Mouse (Mus musculus) kidney, adult 2 months (tissue): ENCODE measurements around the gene Srsf7. TPM values are rescaled to one million over a fixed set of nuclear protein-coding genes. Genes with fewer than 3 reads are reported as not detected.
A peak's percentile ranks its signal among the peaks of the same experiment; 100 is the strongest.

Experiments
- DNase-seq: peaks from one replicate; pipeline ENCODE4 v3.0.0; 2021
- H3K27ac ChIP-seq: fragments of 200-500 bp; 2 replicates; pipeline ENCODE4 v1.5.1; 2012; ENCODE audit warnings: low read depth, low read length, control low read depth, inconsistent platforms; ENCODE audit not compliant: insufficient read depth
- H3K27me3 ChIP-seq: fragments of 200-500 bp; replicated peaks from 2 replicates; pipeline ENCODE4 v1.6.1; 2012; ENCODE audit warnings: mild to moderate bottlenecking, moderate library complexity, low read length, inconsistent platforms; ENCODE audit not compliant: control insufficient read depth, insufficient read depth
- H3K36me3 ChIP-seq: fragments of 200-500 bp; 2 replicates; pipeline ENCODE4 v1.6.1; 2012; ENCODE audit warnings: mild to moderate bottlenecking, moderate library complexity, low read length, inconsistent platforms; ENCODE audit not compliant: control insufficient read depth, insufficient read depth
- H3K4me1 ChIP-seq: fragments of 200-500 bp; 2 replicates; pipeline ENCODE4 v1.6.1; 2011; ENCODE audit warnings: low read length; ENCODE audit not compliant: control insufficient read depth, insufficient read depth
- H3K4me3 ChIP-seq: fragments of 200-500 bp; 2 replicates; pipeline ENCODE4 v1.5.1; 2011; ENCODE audit warnings: mild to moderate bottlenecking, low read depth, low read length, control low read depth; ENCODE audit not compliant: insufficient read depth
- CTCF ChIP-seq: fragments of 200-500 bp; conservative IDR thresholded peaks from 2 replicates; pipeline ENCODE4 v1.5.1; 2011; ENCODE audit warnings: low read depth, mild to moderate bottlenecking, control low read depth, low read length, moderate library complexity, mixed read lengths; ENCODE audit not compliant: insufficient read depth, insufficient read length
- POLR2A ChIP-seq: fragments of 200-500 bp; IDR thresholded peaks from one replicate; pipeline ENCODE4 v1.6.1; 2011; ENCODE audit warnings: low read depth, low read length, control low read depth
- WGBS: fragments of 180-500 bp; shearing (Covaris S2); methylation state at CpG from one replicate; pipeline ENCODE4 v1.1.7; 2018; 5-methylcytosine and 5-hydroxymethylcytosine counted together
- polyA plus RNA-seq: library from polyadenylated mRNA; depleted of rRNA; stranded (reverse); fragments of >200 nt; gene quantifications from 2 replicates; pipeline ENCODE4 v1.2.3, GENCODE M21; 2012

The Srsf7 gene
- polyA plus RNA-seq, 1 experiment = 34.3 TPM

GRCm38 (mm10) chr17:80168425-80169182 is 38.5 kb downstream of the Srsf7 start:
- Histone ChIP-seq H3K4me1 (peaks cover 5% of the 10 kb centered on the region), H3K4me3 (no peak overlapping the region), H3K36me3 (no peaks in the 10 kb centered on the region), H3K27ac (peak overlapping the region; percentile 5), H3K27me3 (no peaks in the 10 kb centered on the region)
- 38% methylated on average over 16 of the region's 16 CpGs for WGBS
- TF ChIP-seq CTCF (no peak), POLR2A (no peak)
- DNase-seq = peak; percentile 27

GRCm38 (mm10) chr17:80167851-80168251 is 39.3 kb downstream of the Srsf7 start:
- Histone ChIP-seq H3K4me3 (no peak overlapping the region), H3K4me1 (peaks cover 5% of the 10 kb centered on the region), H3K27me3 (no peaks in the 10 kb centered on the region), H3K27ac (no peak overlapping the region; the same call in 1 of the 2 replicates), H3K36me3 (no peaks in the 10 kb centered on the region)
- TF ChIP-seq CTCF (no peak), POLR2A (no peak)
- WGBS = 51% methylated on average over 7 of the region's 7 CpGs
- peak; percentile 59 for DNase-seq

DNA sequence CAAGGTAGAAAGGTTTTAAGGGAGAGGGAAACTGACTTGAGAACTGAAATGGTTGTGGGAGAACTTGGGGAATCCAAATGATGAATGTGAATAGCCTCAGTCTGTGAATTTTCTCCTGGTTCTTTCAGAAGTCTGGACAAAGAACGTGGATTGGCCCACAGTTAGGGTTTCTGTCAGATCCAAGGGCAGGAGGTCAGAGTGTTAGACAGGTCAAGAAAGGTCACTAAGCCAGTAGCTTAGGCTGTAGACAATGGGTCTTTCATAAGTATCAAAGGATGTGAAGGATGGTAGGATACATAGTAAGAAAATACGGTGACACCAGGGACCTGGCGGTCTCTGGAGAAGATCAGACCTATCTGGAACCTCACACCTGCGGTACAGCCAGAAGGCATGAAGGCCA is 39.7 kb downstream of the Srsf7 start:
- TF ChIP-seq CTCF = no peak
- no peak for TF ChIP-seq POLR2A
- 57% methylated on average over 4 of the region's 4 CpGs for WGBS
- H3K27me3 ChIP-seq = no peaks in the 10 kb centered on the region
- DNase-seq = no peak
- no peaks in the 10 kb centered on the region for H3K36me3 ChIP-seq
- H3K27ac ChIP-seq = 0 out of 2 replicates have a peak overlapping the region, but pooled peaks have one; percentile 5
- no peak overlapping the region for H3K4me3 ChIP-seq
- H3K4me1 ChIP-seq = peaks cover 5% of the 10 kb centered on the region

DNA sequence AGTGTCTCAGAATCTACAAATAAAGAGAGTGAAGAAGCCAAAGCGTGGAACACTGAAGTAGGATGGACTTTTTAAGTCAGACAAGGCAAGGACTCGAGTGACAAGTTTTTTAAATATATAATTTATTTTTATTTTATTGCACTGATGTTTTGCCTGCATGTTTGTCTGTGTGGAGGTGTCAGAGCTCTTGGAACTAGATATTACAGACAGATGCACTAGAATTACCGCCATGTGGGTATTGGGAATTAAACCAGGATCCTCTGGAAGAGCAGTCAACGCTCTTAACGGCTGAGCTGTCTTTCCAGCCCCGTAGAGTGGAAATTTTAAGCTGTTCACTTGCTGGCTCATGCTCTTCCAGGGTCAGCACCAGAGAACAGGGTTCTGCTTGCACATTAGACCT is 40.8 kb downstream of the Srsf7 start:
- Histone ChIP-seq H3K4me1 (peaks cover 5% of the 10 kb centered on the region), H3K4me3 (no peak overlapping the region), H3K27ac (no peak overlapping the region), H3K36me3 (no peaks in the 10 kb centered on the region), H3K27me3 (no peaks in the 10 kb centered on the region)
- TF ChIP-seq POLR2A (no peak), CTCF (no peak)
- 82% methylated on average over 6 of the region's 6 CpGs for WGBS
- no peak for DNase-seq

- 57% methylated on average over 6 of the region's 6 CpGs for WGBS
- DNase-seq = peak; percentile 53
- peaks cover 5% of the 10 kb centered on the region for H3K4me1 ChIP-seq
- no peak overlapping the region for H3K4me3 ChIP-seq
- no peaks in the 10 kb centered on the region for H3K36me3 ChIP-seq
- TF ChIP-seq CTCF (no peak), POLR2A (no peak)
- no peaks in the 10 kb centered on the region for H3K27me3 ChIP-seq
- H3K27ac ChIP-seq = no peak overlapping the region; the same call in 1 of the 2 replicates
Observed at GRCm38 (mm10) chr17:80165741-80166140, 41.4 kb downstream of the Srsf7 start.

- no peak overlapping the region for H3K27ac ChIP-seq
- 37% methylated on average over 8 of the region's 8 CpGs for WGBS
- H3K36me3 ChIP-seq = no peaks in the 10 kb centered on the region
- peaks cover 5% of the 10 kb centered on the region for H3K4me1 ChIP-seq
- TF ChIP-seq POLR2A = no peak
- TF ChIP-seq CTCF = no peak
- H3K4me3 ChIP-seq = no peak overlapping the region
- no peaks in the 10 kb centered on the region for H3K27me3 ChIP-seq
- DNase-seq = peak; percentile 89
Observed at GRCm38 (mm10) chr17:80163991-80164390, 43.1 kb downstream of the Srsf7 start.

DNA sequence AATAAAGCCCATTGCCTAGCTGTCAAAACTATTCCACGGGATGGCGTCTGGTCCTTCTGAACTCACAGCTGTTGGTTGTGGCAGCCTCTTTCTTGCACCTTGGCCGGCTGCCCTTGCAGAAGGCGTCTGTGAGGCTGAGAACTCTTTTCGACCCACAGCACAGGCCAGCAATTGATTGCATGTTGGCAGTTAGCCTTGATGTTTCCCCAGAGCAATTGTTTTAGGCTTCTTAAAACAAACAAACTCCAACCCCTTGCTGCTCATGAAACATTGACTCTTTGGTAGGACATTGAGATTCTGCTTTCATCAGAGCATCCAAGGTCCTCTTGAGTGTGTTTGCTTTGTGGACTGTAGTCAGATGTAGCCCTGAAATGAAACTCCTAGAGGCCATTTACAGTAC is 46.7 kb downstream of the Srsf7 start:
- Histone ChIP-seq H3K4me1 (peaks cover 5% of the 10 kb centered on the region), H3K4me3 (no peak overlapping the region), H3K27me3 (no peaks in the 10 kb centered on the region), H3K36me3 (no peaks in the 10 kb centered on the region), H3K27ac (peak overlapping the region; percentile 40)
- WGBS = 38% methylated on average over 5 of the region's 5 CpGs
- TF ChIP-seq CTCF (no peak; the same call in 1 of the 2 replicates), POLR2A (no peak)
- DNase-seq = peak; percentile 89

- no peak for DNase-seq
- Histone ChIP-seq H3K36me3 (no peaks in the 10 kb centered on the region), H3K4me3 (no peak overlapping the region), H3K27me3 (no peaks in the 10 kb centered on the region), H3K4me1 (no peaks in the 10 kb centered on the region), H3K27ac (no peak overlapping the region)
- TF ChIP-seq CTCF = no peak
- TF ChIP-seq POLR2A = no peak
- WGBS = 90% methylated on average over 6 of the region's 6 CpGs
Observed at GRCm38 (mm10) chr17:80157489-80157888, 49.6 kb downstream of the Srsf7 start.
